Mouse (Mus musculus) kidney, adult 2 months (tissue): ENCODE results near the gene Zbtb17.

Experiments
- CTCF ChIP-seq: fragments of 200-500 bp; conservative IDR thresholded peaks from 2 replicates; pipeline ENCODE4 v1.5.1; 2011; ENCODE audit warnings: low read depth, mild to moderate bottlenecking, control low read depth, low read length, moderate library complexity, mixed read lengths; ENCODE audit not compliant: insufficient read depth, insufficient read length
- POLR2A ChIP-seq: fragments of 200-500 bp; IDR thresholded peaks from one replicate; pipeline ENCODE4 v1.6.1; 2011; ENCODE audit warnings: low read depth, low read length, control low read depth

DNA sequence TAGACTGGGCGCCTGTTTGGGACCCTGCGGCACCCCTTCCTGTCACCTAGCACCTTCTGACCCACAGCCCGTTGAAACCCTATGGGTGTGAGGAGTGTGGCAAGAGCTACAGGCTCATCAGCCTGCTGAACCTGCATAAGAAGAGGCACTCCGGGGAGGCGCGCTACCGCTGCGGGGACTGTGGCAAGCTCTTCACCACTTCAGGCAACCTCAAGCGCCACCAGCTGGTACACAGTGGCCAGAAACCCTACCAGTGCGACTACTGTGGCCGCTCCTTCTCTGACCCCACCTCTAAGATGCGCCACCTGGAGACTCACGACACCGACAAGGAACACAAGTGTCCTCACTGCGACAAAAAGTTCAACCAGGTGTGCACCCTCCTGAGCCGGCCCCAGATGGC lies 20.3 kb downstream of the Zbtb17 start:
- TF ChIP-seq CTCF (no peak), POLR2A (no peak)
